Mouse (Mus musculus) stomach, postnatal 0 days (tissue): ENCODE data around the gene Ankrd40. TPM values are rescaled to one million over a fixed set of nuclear protein-coding genes. Genes with fewer than 3 reads are reported as not detected.

Experiments used
- ATAC-seq: fragments of 200-750 bp; cut with Nextera tagmentation; 2 replicates; pipeline ENCODE4 v1.8.0; 2017; ENCODE audit not compliant: low FRiP score, low TSS enrichment
- DNase-seq: peaks from one replicate; pipeline ENCODE4 v3.0.0-alpha.2; 2016; ENCODE audit warnings: low spot score
- H3K27ac ChIP-seq: fragments of 300-500 bp; sonication (generic); replicated peaks from 2 replicates; pipeline ENCODE4 v1.5.1; 2014; ENCODE audit warnings: mild to moderate bottlenecking, control low read depth
- H3K27me3 ChIP-seq: fragments of 300-500 bp; sonication (generic); 2 replicates; pipeline ENCODE4 v1.6.1; 2014; ENCODE audit warnings: low read length; ENCODE audit not compliant: control insufficient read depth, insufficient read depth
- H3K36me3 ChIP-seq: fragments of 300-500 bp; sonication (generic); 2 replicates; pipeline ENCODE4 v1.6.1; 2014; ENCODE audit warnings: low read length, mixed read lengths; ENCODE audit not compliant: control insufficient read depth, insufficient read depth
- H3K4me1 ChIP-seq: fragments of 300-500 bp; sonication (generic); replicated peaks from 2 replicates; pipeline ENCODE4 v1.6.1; 2014; ENCODE audit warnings: antibody characterized with exemption; ENCODE audit not compliant: control insufficient read depth, insufficient read depth
- H3K4me2 ChIP-seq: fragments of 300-500 bp; sonication (generic); replicated peaks from 2 replicates; pipeline ENCODE4 v1.6.1; 2014; ENCODE audit warnings: low read depth, mild to moderate bottlenecking, control low read depth, moderate library complexity
- H3K4me3 ChIP-seq: fragments of 300-500 bp; sonication (generic); 2 replicates; pipeline ENCODE4 v1.5.1; 2014; ENCODE audit warnings: low read depth, low read length, control low read depth
- H3K9ac ChIP-seq: fragments of 300-500 bp; sonication (generic); 2 replicates; pipeline ENCODE4 v1.6.1; 2014; ENCODE audit warnings: mild to moderate bottlenecking, low read length, control low read depth, mixed read lengths
- H3K9me3 ChIP-seq: fragments of 300-500 bp; sonication (generic); 2 replicates; pipeline ENCODE4 v1.6.1; 2016; ENCODE audit warnings: low read length; ENCODE audit not compliant: control insufficient read depth
- CTCF ChIP-seq: IDR thresholded peaks from 2 replicates; pipeline ENCODE4 v1.5.1; 2016; ENCODE audit warnings: antibody characterized with exemption, low read depth, mild to moderate bottlenecking, moderate library complexity
- EP300 ChIP-seq: optimal IDR thresholded peaks from 2 replicates; pipeline ENCODE3; 2016; ENCODE audit warnings: antibody characterized with exemption
- WGBS: fragments of 180-500 bp; shearing (Covaris S2); extraction: QIAGEN DNeasy Blood & Tissue Kit; methylation state at CpG from one replicate; pipeline ENCODE4 v1.1.7; 2014; 5-methylcytosine and 5-hydroxymethylcytosine counted together
- polyA plus RNA-seq: library from polyadenylated mRNA; unstranded; fragments of >200 nt; fragmentation: Nextera tagmentation; extraction: Ambion mirVana; gene quantifications from 2 replicates; pipeline ENCODE4 v1.2.1, GENCODE M21; 2015

Ankrd40 gene
- polyA plus RNA-seq, 1 experiment from 2014 or later = 14.8 TPM

DNA sequence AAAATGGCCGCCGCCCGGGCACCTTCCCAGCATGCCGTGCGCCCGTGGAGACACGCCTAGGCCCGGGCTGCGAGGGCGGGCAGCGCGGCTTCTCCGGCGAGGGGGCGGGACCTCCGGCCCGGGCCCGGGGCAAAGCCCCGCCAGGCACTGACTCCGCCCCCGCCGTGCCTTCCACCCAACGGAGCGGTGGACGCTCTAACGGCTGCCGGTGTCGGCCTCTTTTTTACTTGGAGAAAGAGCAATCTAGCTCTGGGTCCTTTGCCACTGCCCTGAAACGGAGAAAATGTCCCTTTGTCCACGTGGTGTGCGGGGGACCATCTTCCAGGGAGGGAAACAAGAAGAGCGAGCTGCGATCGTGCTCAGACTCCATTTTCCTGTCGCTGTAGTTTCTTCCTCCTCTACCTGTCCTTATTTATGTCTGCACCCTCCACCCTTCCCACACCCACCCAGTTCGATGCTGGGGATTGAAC lies 5.8 kb upstream of the Ankrd40 start, which contains the start of gene Luc7l3:
TSS of gene Luc7l3 (minus strand) at position 58 of the 470 bp plus-strand sequence.
- Histone ChIP-seq H3K9me3 (no peaks in the 10 kb centered on the region), H3K27me3 (no peaks in the 10 kb centered on the region), H3K36me3 (no peaks in the 10 kb centered on the region), H3K4me3 (peak within 1 kb of the TSS; percentile 99), H3K27ac (peak within 1 kb of the TSS; percentile 98), H3K4me1 (peaks cover 9% of the 10 kb centered on the region; the same call in 1 of the 2 replicates), H3K9ac (peak within 1 kb of the TSS; percentile 98), H3K4me2 (peak within 1 kb of the TSS; percentile 77)
- DNase-seq = peak; percentile 97
- no peak for TF ChIP-seq CTCF
- TF ChIP-seq EP300 = no peak
- ATAC-seq = peak; percentile 94
- under 1% methylated on average over 35 of the region's 36 CpGs for whole genome bisulfite sequencing

- Histone ChIP-seq H3K27ac (peak overlapping the region; percentile 98), H3K4me2 (peak overlapping the region; percentile 77), H3K9me3 (no peaks in the 10 kb centered on the region), H3K36me3 (no peaks in the 10 kb centered on the region), H3K4me1 (peaks cover 7% of the 10 kb centered on the region; the same call in 1 of the 2 replicates), H3K9ac (peak overlapping the region; percentile 98), H3K27me3 (no peaks in the 10 kb centered on the region), H3K4me3 (peak overlapping the region; percentile 99)
- ATAC-seq (no peak), DNase-seq (no peak)
- WGBS = 33% methylated on average over 5 of the region's 5 CpGs
- TF ChIP-seq CTCF (no peak), EP300 (no peak)
Observed at GRCm38 (mm10) chr11:94322636-94323035, 5.2 kb upstream of the Ankrd40 start.

DNA sequence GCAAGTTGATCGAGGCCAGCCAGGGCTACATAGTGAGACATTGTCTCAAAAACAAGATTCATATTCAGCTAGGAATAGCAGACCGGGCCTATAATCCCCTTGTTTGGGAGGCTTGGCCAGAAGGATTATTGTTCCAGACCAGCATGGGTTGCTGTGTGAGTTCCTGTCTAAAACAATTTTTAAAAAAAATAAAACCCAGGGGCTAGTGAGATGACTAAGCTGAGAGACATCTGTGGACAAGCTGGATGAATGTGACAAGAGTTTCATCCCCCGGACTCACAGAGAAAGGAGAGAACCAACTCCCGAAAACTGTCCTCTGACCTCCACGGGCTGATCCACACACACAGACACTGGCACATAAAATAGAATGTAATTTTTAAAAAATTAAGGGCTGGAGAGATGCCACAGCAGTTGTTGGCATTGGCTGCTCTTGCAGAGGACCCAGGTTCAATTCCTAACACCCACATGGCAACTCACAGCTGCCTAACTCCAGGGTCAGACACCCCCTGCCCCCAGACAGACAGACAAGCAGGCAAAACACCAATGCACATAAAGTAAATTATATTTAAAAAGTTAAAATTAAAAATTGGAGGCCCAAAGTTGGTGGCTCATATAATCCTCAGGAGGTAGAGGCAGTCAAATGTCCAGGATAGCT lies 4.4 kb upstream of the Ankrd40 start:
- DNase-seq (no peak), ATAC-seq (no peak)
- Histone ChIP-seq H3K4me3 (no peak overlapping the region), H3K9me3 (no peaks in the 10 kb centered on the region), H3K27me3 (no peaks in the 10 kb centered on the region), H3K4me2 (no peak overlapping the region), H3K27ac (peak overlapping the region; percentile 98), H3K36me3 (no peaks in the 10 kb centered on the region), H3K9ac (no peak overlapping the region), H3K4me1 (peaks cover 7% of the 10 kb centered on the region; the same call in 1 of the 2 replicates)
- no peak for TF ChIP-seq EP300
- TF ChIP-seq CTCF = no peak
- 59% methylated on average over 5 of the region's 5 CpGs for WGBS

DNA sequence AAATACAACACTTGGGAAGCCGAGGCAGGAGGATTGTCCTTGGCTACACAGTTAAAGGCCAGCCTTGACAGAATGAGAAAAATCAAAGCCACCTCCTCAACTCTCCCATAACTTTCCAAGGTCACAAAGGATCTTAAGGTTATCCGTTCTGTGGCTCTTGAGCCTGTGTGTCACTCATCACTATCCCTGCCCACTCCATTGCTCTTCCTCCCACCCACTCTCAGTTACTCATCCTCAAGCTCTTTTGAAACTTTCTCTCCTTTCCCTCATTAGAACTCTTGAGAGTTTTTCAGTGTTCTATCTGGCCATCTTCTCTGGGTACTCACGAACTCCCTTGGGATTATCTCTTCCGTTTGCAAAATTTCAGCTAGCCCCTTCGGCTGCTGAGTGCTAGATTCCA lies 3.2 kb upstream of the Ankrd40 start:
- no peak overlapping the region for H3K27ac ChIP-seq
- H3K9me3 ChIP-seq = no peaks in the 10 kb centered on the region
- peaks cover 7% of the 10 kb centered on the region; the same call in 1 of the 2 replicates for H3K4me1 ChIP-seq
- no peaks in the 10 kb centered on the region for H3K36me3 ChIP-seq
- ATAC-seq = no peak
- 93% methylated on average over 5 of the region's 5 CpGs for WGBS
- TF ChIP-seq CTCF = no peak
- no peak for TF ChIP-seq EP300
- no peaks in the 10 kb centered on the region for H3K27me3 ChIP-seq
- no peak overlapping the region for H3K9ac ChIP-seq
- DNase-seq = no peak
- no peak overlapping the region for H3K4me2 ChIP-seq
- no peak overlapping the region for H3K4me3 ChIP-seq

DNA sequence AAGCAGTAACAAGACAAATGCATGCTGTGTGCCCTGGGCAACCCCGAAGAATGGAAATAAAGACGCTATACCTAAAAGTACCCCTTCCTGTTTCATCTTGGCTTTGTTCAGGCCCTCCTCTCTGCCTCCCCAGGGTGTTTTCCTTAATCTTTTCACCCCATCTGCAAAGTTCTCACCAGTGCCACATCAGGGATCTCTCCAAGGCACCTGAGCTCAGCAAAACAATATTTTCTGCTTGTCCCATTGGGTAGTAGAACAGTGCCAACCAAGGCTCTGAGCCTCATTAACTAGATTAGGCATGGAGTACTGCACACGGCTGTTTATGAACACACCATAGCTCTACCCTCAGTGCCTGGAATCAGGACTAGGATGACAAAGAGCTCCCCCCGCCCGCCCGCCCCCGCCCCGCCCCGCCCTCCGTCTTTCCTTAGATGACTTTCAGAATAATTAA lies 815 bp upstream of the Ankrd40 start:
- no peaks in the 10 kb centered on the region for H3K9me3 ChIP-seq
- H3K9ac ChIP-seq = no peak overlapping the region
- WGBS = 5% methylated on average over 10 of the region's 10 CpGs
- peak overlapping the region; percentile 99 for H3K27ac ChIP-seq
- H3K4me2 ChIP-seq = peak overlapping the region; percentile 80
- H3K27me3 ChIP-seq = no peaks in the 10 kb centered on the region
- H3K36me3 ChIP-seq = no peaks in the 10 kb centered on the region
- no peak for TF ChIP-seq CTCF
- ATAC-seq (0 out of 2 replicates have a peak, but pooled peaks have one; percentile 27), DNase-seq (no peak)
- H3K4me3 ChIP-seq = peak overlapping the region; percentile 68
- peaks cover 7% of the 10 kb centered on the region; the same call in 1 of the 2 replicates for H3K4me1 ChIP-seq

GRCm38 (mm10) chr11:94328644-94329025 lies 834 bp downstream of the Ankrd40 start:
- TF ChIP-seq CTCF (0 out of 2 replicates have a peak, but pooled peaks have one; percentile 0), EP300 (no peak)
- DNase-seq (no peak), ATAC-seq (no peak)
- H3K36me3 ChIP-seq = no peaks in the 10 kb centered on the region
- H3K4me2 ChIP-seq = peak overlapping the region; percentile 80
- 3% methylated on average over 10 of the region's 10 CpGs for WGBS
- peak overlapping the region; percentile 99 for H3K27ac ChIP-seq
- no peaks in the 10 kb centered on the region for H3K27me3 ChIP-seq
- no peaks in the 10 kb centered on the region for H3K9me3 ChIP-seq
- H3K9ac ChIP-seq = peak overlapping the region; percentile 95
- peak overlapping the region; percentile 68 for H3K4me3 ChIP-seq
- peaks cover 4% of the 10 kb centered on the region; the same call in 1 of the 2 replicates for H3K4me1 ChIP-seq
